ENCODE assay signal across 11 mouse cellular contexts in genomic region chr3:69597211-69597610, GRCm38 (mm10). TPM values are rescaled to one million over a fixed set of nuclear protein-coding genes. Genes with fewer than 3 reads are reported as not detected.
A peak's percentile ranks its signal among the peaks of the same experiment; 100 is the strongest.
DNase-seq lines count a peak whose midpoint lies in the region; ATAC-seq and TF ChIP-seq lines count a peak whose summit lies in the region.
"Had no signal": no experiment of that assay in that cellular context is flagged by ENCODE, and none has a peak within 500 bp of the region (broad histone marks: within the 10 kb centered on the region; RNA-seq: fewer than 3 reads in every experiment).

No protein-coding gene starts in this region.

- DNase-seq in left cerebral cortex, adult 2 months (ENCODE audit: extremely low spot score in 1 of 2, low spot score in 2 of 2), result no peak
- DNase-seq in left cerebral cortex, postnatal 36 days (ENCODE audit: low spot score in 2 of 2), result no peak
- DNase-seq in gastrocnemius, postnatal 4 days (ENCODE audit: low spot score in 2 of 2), result no peak
- DNase-seq in layer of hippocampus, adult 18-20 months (ENCODE audit: low spot score in 2 of 2), result no peak
- no peak for DNase-seq in gastrocnemius, postnatal 25 days
- DNase-seq: kidney, adult 2 months; liver, postnatal 0 days had no signal

- TF ChIP-seq CTCF in left cerebral cortex, adult 2 months (IDR thresholded peaks at IDR 0.05), result no peak

- H3K27me3 ChIP-seq in forebrain, embryonic 12.5 days, result no peaks in the 10 kb centered on the region
- no peaks in the 10 kb centered on the region for H3K27me3 ChIP-seq in intestine, embryonic 16.5 days (replicated peaks; ENCODE audit: control insufficient read depth, insufficient read depth, low read length)
- no peaks in the 10 kb centered on the region for H3K27me3 ChIP-seq in neural tube, embryonic 15.5 days (replicated peaks)

- H3K4me2 ChIP-seq in forebrain, embryonic 12.5 days, result peak overlapping the region; percentile 77
- H3K4me2 ChIP-seq in intestine, embryonic 16.5 days (ENCODE audit: low read depth, low read length), result peak overlapping the region; percentile 89; the same call in 1 of the 2 replicates
- H3K4me2 ChIP-seq in neural tube, embryonic 15.5 days, result peak overlapping the region; percentile 73

- peak overlapping the region; percentile 86 for H3K9ac ChIP-seq in forebrain, embryonic 12.5 days
- H3K9ac ChIP-seq in intestine, embryonic 16.5 days (ENCODE audit: low read depth, low read length), result peak overlapping the region; percentile 77; the same call in 1 of the 2 replicates
- peak overlapping the region; percentile 92; the same call in 1 of the 2 replicates for H3K9ac ChIP-seq in neural tube, embryonic 15.5 days (replicated peaks)
- H3K9ac ChIP-seq: liver, postnatal 0 days had no signal

- intact Hi-C loops in left cerebral cortex, adult 2 months (cut with DNase I), result loop anchor here (5.0 to 10.0 kb wide), 3 partner anchors 75 to 282 kb away; partner anchors contain the start of gene Ppm1l
- intact Hi-C loops in left cerebral cortex, postnatal 36 days (cut with DNase I), result loop anchor here (5.0 kb wide), 3 partner anchors 105 to 125 kb away; partner anchors contain the start of gene Nmd3

- H3K4me3 ChIP-seq in left cerebral cortex, adult 2 months, result peak overlapping the region; percentile 84
- H3K4me3 ChIP-seq in forebrain, embryonic 12.5 days (replicated peaks), result peak overlapping the region; percentile 76
- H3K4me3 ChIP-seq in intestine, embryonic 16.5 days (ENCODE audit: low read length), result no peak overlapping the region
- peak overlapping the region; percentile 85 for H3K4me3 ChIP-seq in neural tube, embryonic 15.5 days (replicated peaks)

- no peak for ATAC-seq in forebrain, embryonic 12.5 days (ENCODE audit: low FRiP score)
- no peak for ATAC-seq in intestine, embryonic 16.5 days
- no peak for ATAC-seq in neural tube, embryonic 15.5 days (ENCODE audit: low FRiP score)
- ATAC-seq: liver, postnatal 0 days had no signal

- no peaks in the 10 kb centered on the region for H3K9me3 ChIP-seq in forebrain, embryonic 12.5 days
- no peaks in the 10 kb centered on the region for H3K9me3 ChIP-seq in intestine, embryonic 16.5 days (ENCODE audit: control insufficient read depth, low read length)
- H3K9me3 ChIP-seq in neural tube, embryonic 15.5 days (replicated peaks), result no peaks in the 10 kb centered on the region
- H3K9me3 ChIP-seq: G1E had no signal

- H3K27ac ChIP-seq in left cerebral cortex, adult 2 months, result no peak overlapping the region
- H3K27ac ChIP-seq in forebrain, embryonic 12.5 days, result no peak overlapping the region
- H3K27ac ChIP-seq in intestine, embryonic 16.5 days (ENCODE audit: low read length), result no peak overlapping the region
- H3K27ac ChIP-seq in neural tube, embryonic 15.5 days (replicated peaks), result no peak overlapping the region

- H3K36me3 ChIP-seq in forebrain, embryonic 12.5 days (replicated peaks), result 0 out of 2 replicates have a peak, but pooled peaks cover 5% of the 10 kb centered on the region
- H3K36me3 ChIP-seq in intestine, embryonic 16.5 days (ENCODE audit: control insufficient read depth, insufficient read depth, low read length), result no peaks in the 10 kb centered on the region
- 0 out of 2 replicates have a peak, but pooled peaks cover 3% of the 10 kb centered on the region for H3K36me3 ChIP-seq in neural tube, embryonic 15.5 days
- H3K36me3 ChIP-seq: G1E had no signal

- WGBS in forebrain, embryonic 12.5 days, result 92% methylated on average over 6 of the region's 6 CpGs
- 82% methylated on average over 6 of the region's 6 CpGs for WGBS in intestine, embryonic 16.5 days
- 88% methylated on average over 6 of the region's 6 CpGs for WGBS in neural tube, embryonic 15.5 days

- peaks cover 22% of the 10 kb centered on the region for H3K4me1 ChIP-seq in forebrain, embryonic 12.5 days
- H3K4me1 ChIP-seq in intestine, embryonic 16.5 days (ENCODE audit: control insufficient read depth, insufficient read depth, low read length), result 0 out of 2 replicates have a peak, but pooled peaks cover 6% of the 10 kb centered on the region
- peaks cover 41% of the 10 kb centered on the region for H3K4me1 ChIP-seq in neural tube, embryonic 15.5 days

RNA-seq across cellular contexts. Expression of gene B3galnt1, which starts 1.5 kb away (rescaled TPM):
- total RNA-seq in left cerebral cortex, adult 2 months (2021), result 10 to 100 TPM; 49.0 to 58.5 TPM
- total RNA-seq in left cerebral cortex, postnatal 36 days (2021), result 10 to 100 TPM; 52.2 to 54.9 TPM
- polyA plus RNA-seq in forebrain, embryonic 12.5 days (2016; fragmentation: Nextera tagmentation; extraction: Ambion mirVana), result 40.6 and 43.8 TPM in 2 replicates
- polyA plus RNA-seq in intestine, embryonic 16.5 days (2015; fragmentation: Nextera tagmentation; extraction: Ambion mirVana), result 25.4 and 27.0 TPM in 2 replicates
- polyA plus RNA-seq in neural tube, embryonic 15.5 days (2015; fragmentation: Nextera tagmentation; extraction: Ambion mirVana), result 98.6 and 111 TPM in 2 replicates
- 10 to 100 TPM; 19.5 to 21.2 TPM for total RNA-seq in gastrocnemius, postnatal 4 days (2021)
- total RNA-seq in layer of hippocampus, adult 18-20 months (2021), result 10 to 100 TPM; 42.8 to 44.7 TPM
- total RNA-seq in gastrocnemius, postnatal 25 days (2021), result 1 to 10 TPM; 2.2 to 3.0 TPM
- total RNA-seq: G1E had no signal
- polyA plus RNA-seq: G1E had no signal

Comparison
In these comparisons a context has a peak if more than half of its experiments do, and no peak if none do; other contexts are left out.
1. RNA of gene B3galnt1, which starts 1.5 kb away (total RNA-seq): 49.0 to 58.5 TPM in left cerebral cortex, adult 2 months, 52.2 to 54.9 TPM in left cerebral cortex, postnatal 36 days, 42.8 to 44.7 TPM in layer of hippocampus, adult 18-20 months and 19.5 to 21.2 TPM in gastrocnemius, postnatal 4 days; 2.2 to 3.0 TPM in gastrocnemius, postnatal 25 days; every median in the first group is over 4 times any median in the second.
2. Peak in every context shown above with its lines, with median percentiles within 50 percentile points of each other: H3K4me2 ChIP-seq and H3K9ac ChIP-seq.